Mouse (Mus musculus): ENCODE measurements around the gene Otub2.
"Not testable (repeated sequence)": the region's sequence is repeated elsewhere in the genome, so short reads cannot be mapped to it uniquely, and the experiment has no call there.

Gene Otub2

DNA sequence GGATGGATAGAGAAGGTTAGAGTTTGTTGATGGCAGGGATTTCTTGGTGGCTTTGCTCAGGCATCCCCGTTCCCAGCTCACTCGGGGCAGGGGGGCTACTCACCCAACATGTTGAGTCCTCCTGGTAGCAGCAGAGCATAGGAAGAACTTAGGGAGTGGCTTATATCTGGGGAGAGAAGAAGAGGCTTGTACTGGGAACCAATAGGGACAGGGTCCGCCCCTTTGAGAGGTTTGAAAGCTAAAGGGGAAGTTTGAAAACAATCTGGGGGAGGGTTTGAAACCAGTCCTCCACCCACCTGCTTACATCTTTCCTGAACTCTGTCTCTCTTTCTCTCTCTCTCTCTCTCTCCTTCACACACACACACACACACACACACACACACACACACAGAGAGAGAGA, 55.0 kb downstream of the Otub2 start, which contains the start of gene Ifi27l2a:
Gene Ifi27l2a, minus strand, starts transcription at position 157 of the 400 bp plus-strand sequence.
- DNase-seq (ENCODE audit: low read depth, low spot score) = peak; percentile 85

- DNase-seq (ENCODE audit: low read depth, low spot score) = not testable (repeated sequence)
Observed at GRCm38 (mm10) chr12:103444261-103444660, 55.8 kb downstream of the Otub2 start.

DNA sequence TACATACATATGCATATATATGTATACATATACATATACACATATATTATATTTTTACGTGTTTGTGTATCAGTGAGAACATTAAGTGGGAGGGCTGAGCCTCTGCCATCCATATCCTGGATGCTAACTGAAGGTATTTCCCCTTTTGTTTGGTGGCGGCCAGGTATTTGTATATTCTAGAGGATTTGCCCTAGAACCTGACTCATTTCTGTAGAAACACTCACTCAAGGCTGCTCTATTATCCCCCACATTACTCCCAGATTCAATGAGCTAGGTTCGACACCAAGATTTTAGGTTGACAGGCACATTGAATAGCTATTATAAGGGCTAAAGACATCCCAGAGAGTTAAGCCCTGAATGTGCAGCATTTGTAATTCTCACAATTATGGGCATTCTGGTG, 56.6 kb downstream of the Otub2 start:
- no peak for DNase-seq (ENCODE audit: low read depth, low spot score)

GRCm38 (mm10) chr12:103453361-103453760, 64.9 kb downstream of the Otub2 start:
- no peak for DNase-seq (ENCODE audit: low read depth, low spot score)

Data from CD4-positive, CD25-positive, alpha-beta regulatory T cell, adult 2 months (primary cell).